Mouse (Mus musculus) kidney, postnatal 4 days (tissue): ENCODE measurements around the gene Tbr1.

Experiments
- DNase-seq, 2 experiments: peaks; one replicate each; pipeline ENCODE4 v3.0.0; 2021; ENCODE audit warnings: mixed read lengths in 2 of 2

Tbr1 gene

DNA sequence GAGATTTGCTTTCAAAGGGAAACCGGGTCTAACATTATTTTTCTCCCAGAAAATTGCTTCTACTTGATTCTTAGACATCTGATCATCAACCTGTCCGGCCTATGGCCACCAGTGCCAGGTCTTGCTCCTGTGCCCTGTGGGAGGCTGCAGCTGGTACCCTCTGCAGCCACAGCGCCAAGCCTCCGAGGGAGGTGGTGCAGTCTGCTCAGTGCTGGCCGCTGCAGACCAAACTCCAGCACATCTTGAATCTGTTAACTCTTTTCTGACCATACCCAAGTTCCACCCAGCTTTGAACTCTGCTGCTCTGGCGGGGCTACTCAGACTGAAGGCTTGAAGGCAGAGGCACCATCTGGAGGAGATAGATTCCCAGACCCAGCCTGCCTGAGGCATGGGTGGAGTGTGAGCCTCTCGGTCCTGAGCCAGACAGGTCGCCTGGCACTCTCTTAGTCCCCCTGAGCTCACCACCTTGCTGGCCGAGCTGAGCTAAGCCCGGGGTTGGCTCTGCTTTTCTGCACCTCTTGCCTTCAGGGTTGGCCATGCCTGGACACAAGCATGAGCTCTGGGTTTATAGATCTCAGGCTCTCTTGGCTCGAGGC lies at the start of gene Tbr1:
Gene Tbr1 (plus strand): TSS at position 275 of the 596 bp plus-strand sequence.
- DNase-seq, result peak in 1 of 2 experiments; percentile 12

DNA sequence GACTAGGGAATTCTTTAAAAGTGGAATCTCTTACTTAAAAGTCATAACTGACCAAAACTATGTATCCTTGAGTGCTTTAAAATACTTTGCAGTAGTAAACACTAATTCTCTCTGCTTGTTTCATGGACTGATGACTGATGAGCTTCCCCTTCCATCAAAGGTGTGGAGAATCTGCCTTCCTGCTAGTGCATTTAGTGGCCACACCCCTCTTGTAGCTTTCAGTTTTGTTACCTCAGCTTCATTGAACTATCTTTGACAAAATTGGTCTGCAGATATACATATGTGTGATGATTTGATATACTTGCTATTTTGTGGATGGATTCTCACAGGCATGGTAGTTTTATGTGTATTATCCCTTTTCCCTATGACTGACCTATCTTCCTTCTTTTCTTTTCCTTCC lies 47.7 kb upstream of the Tbr1 start:
- no peak for DNase-seq

- no peak for DNase-seq
Observed at GRCm38 (mm10) chr2:61759234-61759855, 43.4 kb upstream of the Tbr1 start.

DNA sequence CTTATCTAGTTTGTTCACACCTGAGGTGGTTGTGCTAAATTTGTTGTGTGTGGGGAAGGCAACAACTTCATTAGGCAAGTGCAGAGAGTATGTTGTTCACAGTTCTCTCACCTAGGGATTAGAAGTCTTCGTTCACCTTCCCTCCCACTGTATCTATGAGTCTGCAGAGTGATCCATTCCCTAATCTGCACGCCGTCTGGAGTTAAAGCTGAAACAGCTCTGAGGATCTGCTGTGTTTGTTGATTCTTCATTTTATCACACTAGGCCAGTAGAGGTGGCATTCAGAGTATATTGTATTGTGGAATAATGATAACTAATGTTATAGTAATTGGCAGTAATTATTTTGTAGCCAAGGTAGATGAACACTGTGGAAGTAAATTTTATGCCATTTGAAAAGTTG lies 42.7 kb upstream of the Tbr1 start:
- DNase-seq, result no peak

GRCm38 (mm10) chr2:61764470-61765105 lies 38.1 kb upstream of the Tbr1 start:
- DNase-seq, result no peak

DNA sequence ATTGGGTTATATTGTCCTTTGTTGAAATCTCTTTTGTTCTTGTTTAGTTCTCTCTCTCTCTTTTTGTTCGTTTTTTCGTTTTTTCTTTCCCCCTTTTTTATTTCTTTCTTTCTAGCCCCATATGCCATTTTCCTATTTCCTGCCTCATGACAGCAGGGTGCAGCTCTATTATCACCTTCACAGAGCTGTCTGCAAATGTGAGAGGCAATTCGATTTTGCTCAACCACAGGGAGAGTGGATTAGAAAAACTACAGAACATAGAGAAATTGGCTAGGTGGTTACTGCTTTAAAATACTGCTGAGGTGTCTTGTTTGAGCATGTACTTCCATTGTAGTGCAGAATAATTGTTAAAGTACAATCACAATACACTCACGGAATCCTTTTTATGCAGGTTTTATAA lies 37.2 kb upstream of the Tbr1 start:
- DNase-seq, result no peak

DNA sequence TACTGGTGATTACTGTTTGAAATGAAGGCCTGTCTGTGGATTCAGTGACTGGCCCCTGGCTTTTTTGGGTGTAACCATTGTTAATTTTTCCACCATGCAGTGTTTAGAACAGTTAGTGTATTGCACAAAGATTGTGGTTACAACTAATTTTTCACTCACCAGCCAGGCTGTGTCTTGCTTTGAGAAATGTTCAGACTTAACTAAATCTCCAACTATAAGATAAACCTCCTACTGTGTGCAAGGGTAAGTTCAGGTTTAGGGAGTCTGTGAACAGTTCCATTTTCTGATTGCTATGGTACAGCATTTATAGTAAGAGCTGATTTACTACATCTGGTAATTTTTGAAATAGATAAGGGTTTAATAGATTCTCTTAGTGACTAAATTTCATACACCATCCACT lies 21.9 kb upstream of the Tbr1 start:
- no peak for DNase-seq

- DNase-seq, result no peak
Observed at GRCm38 (mm10) chr2:61794960-61795359, 7.8 kb upstream of the Tbr1 start.

DNA sequence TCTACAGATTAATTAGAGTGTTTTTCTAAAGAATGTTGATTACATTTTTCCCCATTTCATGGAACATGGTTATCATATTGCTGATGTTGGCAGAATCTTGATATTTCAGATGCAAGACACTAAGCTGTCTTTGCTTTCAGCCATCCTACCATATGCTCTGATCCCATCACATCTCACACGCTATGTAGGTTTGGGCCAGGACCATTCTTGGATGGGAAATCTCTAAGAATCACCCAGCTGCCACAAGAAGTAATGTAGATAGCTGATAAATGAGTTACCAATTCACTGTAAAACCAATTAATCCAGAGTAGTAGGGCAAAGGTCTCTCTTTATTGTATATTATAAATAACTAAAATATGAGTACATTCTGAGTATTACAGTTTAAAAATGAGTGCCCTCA lies 4.7 kb upstream of the Tbr1 start:
- no peak for DNase-seq

DNA sequence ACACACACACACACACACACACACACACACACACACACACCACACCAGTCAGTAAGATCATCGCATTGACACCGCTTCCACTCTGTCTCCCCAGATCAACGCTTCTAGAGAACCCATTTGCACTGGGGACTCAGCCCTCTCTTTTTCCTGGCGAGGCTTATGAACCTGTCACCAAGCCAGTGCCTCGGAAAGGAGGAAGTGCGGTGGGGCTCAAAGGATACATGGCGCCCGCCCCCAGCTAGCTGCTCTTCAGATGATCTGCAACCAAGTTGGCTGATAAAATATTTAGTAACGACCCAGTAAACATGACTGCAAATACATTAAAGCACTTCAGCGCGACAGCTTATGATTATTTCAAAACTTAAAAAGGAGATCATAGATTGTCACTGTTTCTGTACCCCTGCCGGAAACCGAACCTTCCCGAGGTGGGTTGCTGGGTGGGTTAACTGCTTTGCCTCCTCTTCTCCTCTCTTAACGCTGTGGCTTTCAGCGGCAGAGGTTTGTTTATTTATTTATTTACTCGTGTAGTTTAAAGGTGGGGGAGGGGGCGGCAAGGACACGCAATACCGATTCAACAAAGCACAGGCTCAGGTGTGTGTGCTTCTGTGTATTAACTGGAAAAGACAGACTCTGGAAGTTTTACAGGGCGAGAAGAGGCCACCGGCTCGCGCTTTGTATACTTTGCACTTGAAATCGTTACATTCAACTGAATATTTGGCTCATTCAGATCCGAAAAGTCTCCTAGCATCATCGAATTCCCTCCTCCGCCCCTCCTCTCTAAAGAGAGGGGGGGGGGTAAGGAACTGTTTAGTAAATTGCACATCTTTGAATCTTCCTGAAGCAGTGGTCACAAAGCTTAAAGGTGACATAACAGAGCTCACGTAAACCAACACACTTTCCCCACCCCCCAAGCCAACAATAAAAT lies 975 bp downstream of the Tbr1 start:
- DNase-seq, result peak; percentile 18

- peak in 1 of 2 experiments; percentile 29 for DNase-seq
Observed at GRCm38 (mm10) chr2:61804382-61804840, 1.7 kb downstream of the Tbr1 start.

GRCm38 (mm10) chr2:61804841-61805540 lies 2.3 kb downstream of the Tbr1 start:
- DNase-seq, result peak; percentile 24 to 51

DNA sequence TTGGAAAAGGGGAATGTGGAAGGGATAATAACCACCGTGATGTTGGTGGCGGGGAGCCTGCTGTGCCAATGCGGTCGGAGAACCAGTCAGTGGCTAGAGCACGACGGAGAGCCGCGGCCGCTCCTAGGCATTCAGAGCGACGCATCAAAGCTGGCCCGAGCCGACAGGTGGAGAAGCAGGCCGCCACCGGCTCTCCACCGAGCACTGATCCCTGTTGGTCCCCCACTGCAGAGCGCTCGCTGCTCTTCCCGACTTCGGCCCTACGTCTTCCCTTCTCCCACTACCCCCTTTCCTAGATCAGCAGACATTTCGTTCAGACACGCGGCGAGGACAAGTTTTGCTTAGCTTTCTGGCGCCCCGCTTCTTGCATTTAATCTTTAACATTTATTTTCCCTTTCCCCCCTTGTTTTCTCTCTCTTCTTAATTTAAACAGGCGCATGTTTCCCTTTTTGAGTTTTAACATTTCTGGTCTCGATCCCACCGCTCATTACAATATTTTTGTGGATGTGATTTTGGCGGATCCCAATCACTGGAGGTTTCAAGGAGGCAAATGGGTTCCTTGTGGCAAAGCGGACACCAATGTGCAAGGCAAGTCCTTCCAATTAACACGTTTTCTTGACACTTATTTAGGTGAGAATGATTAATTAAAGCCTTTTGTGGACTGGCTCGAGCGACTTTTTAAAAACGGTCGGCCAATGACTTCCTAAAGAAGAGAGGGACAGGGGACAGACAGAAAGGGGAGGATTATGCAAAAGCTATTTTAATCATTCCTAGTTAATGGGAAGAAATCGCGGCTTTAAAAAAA lies 3.0 kb downstream of the Tbr1 start:
- DNase-seq, result peak; percentile 38 to 58

DNA sequence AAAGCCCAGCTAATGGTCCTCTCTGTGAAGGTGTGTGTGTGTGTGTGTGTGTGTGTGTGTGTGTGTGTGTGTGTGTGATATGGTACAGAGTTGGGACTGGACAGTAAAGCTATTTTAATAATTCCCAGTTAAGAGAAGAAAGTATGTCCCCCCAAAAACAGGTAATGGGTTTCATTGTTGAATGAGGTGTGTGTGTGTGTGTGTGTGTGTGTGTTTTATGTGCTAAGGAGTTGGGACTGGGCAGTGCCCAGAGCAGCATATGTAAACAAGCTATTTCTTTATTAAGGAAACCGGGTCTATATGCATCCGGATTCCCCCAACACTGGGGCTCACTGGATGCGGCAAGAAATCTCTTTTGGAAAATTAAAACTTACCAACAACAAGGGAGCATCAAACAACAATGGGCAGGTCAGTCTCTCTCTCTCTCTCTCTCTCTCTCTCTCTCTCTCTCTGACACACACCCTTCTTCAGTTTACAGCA lies 3.7 kb downstream of the Tbr1 start:
- DNase-seq, result peak in 1 of 2 experiments; percentile 5

DNA sequence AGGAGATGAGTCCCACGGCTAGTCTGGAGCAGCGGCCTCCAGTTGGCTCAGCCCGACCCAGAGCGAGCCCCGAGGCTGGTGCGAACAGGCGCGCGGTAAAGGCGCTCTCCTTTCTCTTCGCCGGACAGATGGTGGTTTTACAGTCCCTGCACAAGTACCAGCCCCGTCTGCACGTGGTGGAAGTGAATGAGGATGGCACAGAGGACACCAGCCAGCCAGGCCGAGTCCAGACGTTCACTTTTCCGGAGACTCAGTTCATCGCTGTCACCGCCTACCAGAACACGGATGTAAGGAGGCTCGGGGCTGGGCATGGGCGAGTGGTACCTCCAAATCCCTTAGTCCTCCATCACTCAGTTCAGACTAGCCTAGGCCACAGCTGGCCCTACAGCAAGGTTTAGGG lies 4.4 kb downstream of the Tbr1 start:
- peak; percentile 27 to 47 for DNase-seq

DNA sequence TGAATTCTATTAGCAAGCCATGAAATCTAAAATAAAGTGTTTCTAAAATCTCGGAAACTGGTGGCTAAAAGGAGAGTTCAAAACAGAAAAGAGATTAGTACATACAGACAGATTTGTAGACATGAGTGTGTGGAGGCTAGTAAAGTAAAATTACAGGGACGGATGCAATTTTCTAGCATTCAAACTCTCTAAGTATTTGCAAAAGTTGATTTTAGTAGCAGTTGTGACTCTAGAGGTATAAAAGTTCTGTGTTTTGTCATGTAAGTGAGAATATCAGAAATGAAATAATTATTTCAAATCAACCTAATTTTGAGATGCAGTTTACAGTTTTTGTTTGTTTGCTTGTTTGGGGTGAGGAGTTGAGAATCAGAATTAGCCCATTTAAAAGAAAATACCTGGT lies 5.1 kb downstream of the Tbr1 start:
- DNase-seq, result no peak

DNA sequence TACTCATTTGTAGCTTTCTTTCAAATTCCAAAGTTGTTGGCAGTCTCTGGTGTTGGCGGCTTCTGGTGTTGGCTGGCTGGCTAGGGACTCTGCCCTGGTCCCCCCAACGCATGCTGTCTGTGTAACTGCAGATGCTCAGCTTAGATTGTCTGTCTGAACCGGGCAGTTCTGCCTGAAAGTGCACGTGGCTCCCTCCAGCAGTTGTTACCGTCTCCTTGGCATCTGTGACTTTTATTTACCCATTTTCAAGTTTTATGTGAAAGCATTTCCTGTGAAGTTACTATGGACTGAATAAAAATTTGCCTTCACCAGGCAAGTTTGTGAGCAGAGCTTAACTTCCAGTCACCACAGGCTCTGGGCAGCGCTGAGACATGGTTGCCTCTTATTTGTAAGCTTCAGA lies 6.0 kb downstream of the Tbr1 start:
- DNase-seq, result peak in 1 of 2 experiments; percentile 26

DNA sequence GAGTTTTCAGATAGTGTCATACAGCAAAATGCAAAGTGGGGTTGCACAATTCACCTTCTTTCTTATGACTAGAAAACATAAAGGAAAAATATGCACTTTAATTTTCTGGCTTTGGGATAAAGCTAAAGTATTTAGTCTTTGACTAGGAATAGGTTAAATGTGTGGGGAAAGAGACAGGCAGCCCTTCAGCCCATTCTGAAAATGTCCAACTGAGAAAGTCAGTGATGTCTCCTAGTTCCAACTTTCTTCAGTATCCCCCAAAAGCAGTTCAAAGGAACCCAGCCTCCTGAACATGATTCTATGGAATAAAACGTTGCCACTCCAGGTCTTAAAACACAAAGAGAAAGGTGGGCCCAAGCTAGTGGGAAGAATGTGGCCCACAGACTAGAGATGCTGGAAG lies 6.7 kb downstream of the Tbr1 start:
- DNase-seq, result no peak

- no peak for DNase-seq
Observed at GRCm38 (mm10) chr2:61810751-61811150, 8.0 kb downstream of the Tbr1 start.

DNA sequence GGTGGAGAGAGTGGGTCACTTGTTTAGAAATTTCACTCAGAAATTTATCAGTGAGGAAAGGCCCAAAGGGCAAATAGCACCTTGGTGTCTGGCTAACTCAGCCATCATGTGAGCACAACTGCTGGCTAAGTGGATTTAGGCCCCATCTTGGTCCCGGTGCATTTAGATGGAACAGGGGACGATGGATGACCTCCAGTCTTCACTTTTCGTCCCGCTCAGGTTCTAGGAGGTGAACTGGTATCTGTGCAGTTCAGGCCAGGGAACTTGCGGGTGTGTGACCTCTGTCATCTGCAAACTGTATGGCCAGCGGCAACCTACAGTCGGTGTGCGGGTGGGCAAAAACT lies 8.4 kb downstream of the Tbr1 start:
- DNase-seq, result no peak
